Mouse (Mus musculus) embryo, embryonic 11 days (tissue): ENCODE measurements around the gene Pus10.
"Not testable (repeated sequence)": the region's sequence is repeated elsewhere in the genome, so short reads cannot be mapped to it uniquely, and the experiment has no call there.

Source experiments
- DNase-seq: peaks from one replicate; pipeline ENCODE4 v3.0.0-alpha.2; 2015

The Pus10 gene

GRCm38 (mm10) chr11:23698526-23698925 lies 33.1 kb downstream of the Pus10 start:
- no peak for DNase-seq

DNA sequence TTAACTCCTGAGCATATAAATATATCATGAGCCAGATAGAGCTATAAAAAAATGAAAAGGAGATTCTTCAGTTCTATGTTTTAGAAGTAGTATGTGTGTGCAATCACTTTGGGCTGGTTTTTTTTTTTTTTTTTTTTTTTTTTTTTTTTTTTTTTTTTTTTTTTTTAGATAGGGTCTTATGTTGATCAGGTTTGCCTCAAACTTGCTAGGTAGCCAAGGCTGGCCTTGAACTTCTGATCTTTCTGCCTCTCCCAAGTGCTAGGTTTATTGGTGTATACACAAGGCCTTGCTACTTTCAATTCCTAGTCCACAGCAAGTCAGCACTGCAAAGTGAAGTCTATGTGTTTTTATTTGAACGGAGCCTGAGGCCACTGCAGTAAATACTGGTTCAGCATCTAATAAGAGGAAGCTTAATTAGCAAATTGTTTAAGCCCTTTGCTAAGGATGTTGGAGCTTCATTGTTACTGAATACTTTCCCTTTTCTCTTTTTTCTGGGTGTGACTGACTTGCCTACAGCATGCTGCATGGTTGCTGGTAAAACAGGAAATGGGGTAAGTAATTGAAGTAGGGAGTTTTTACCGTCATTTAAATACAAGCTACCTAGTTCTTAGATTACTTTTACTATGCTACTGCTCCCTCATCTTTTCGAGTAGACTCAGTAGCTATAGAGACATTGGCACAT lies 34.1 kb downstream of the Pus10 start:
- DNase-seq = no peak

- no peak for DNase-seq
Measured at GRCm38 (mm10) chr11:23701831-23702230, 36.4 kb downstream of the Pus10 start.

GRCm38 (mm10) chr11:23704604-23705294 lies 39.3 kb downstream of the Pus10 start:
- no peak for DNase-seq

DNA sequence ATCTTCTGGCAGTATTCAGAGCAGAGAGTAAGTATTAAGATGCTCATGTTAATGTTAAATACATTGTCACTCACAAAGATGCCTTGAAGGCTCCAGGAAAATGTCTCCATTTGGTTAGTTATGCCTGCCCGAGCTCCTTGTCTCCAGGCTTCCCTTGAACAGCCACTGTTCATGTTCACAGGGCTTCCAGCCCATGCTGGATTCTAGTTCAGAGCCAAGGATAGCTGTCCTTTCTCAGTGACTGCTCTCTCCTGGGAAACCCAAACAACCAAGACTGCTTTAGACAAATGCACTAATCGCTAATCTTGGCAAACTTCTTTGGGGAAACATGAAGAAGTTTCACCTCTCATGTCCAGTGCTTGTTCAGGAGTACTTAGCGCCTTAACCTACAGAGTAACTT lies 46.8 kb downstream of the Pus10 start:
- DNase-seq = no peak

DNA sequence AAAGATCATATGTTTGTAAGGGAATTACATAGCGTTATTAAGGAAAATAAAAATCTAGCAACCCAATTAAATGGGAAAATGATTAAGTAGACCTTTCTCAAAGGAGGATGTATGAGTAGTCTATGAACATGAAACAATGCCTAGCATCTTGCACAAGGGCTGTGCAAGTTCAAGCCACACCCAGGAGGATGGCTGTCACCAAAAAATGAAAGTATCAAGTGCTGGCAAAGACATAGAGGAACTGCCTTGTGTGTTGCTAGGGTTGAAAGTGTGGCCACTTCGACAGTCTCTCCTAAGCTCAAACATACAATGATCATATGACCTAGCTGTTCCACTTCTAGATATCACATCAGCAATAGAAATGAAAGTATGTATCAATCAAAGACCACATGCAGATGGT lies 53.4 kb downstream of the Pus10 start:
- DNase-seq = no peak

- DNase-seq = no peak
Measured at GRCm38 (mm10) chr11:23719825-23720224, 54.4 kb downstream of the Pus10 start.

DNA sequence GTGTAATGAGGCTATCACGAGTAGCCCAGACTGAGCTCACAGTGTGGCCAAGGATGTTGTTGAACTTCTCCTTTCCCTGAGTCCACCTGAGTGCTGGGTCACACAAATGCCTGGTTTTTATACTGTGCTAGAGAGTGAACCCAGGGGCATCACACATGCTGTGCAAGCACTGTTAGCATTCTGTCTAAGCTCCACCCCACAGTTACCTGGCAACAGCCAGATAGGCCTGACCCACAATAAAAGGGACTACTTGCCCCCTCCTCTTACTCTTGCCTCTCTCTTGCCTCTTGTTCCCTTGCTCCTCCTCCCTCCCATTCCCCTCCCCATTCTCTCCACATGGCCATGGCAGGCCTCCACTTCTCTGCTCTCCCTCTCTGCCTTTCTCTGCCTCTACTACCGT lies 56.9 kb downstream of the Pus10 start:
- no peak for DNase-seq

DNA sequence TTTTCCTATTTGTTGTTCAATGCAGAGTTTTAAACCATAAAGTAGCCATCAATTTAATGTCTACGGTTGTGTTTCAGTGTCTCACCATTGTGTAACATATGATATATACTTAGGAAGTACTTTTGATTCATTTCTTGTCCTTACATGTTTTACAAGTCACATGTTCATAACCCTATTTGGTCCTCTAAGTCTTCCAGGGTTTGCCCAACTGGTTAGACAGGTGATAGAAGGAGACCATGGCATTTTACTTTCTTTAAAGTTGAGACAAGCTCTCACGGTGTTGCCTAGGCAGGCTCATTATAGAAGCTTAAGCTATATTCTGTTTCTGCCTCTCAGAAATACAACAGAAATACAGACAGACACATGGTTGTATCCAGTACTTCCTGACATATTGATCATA lies 60.4 kb downstream of the Pus10 start:
- DNase-seq = no peak

DNA sequence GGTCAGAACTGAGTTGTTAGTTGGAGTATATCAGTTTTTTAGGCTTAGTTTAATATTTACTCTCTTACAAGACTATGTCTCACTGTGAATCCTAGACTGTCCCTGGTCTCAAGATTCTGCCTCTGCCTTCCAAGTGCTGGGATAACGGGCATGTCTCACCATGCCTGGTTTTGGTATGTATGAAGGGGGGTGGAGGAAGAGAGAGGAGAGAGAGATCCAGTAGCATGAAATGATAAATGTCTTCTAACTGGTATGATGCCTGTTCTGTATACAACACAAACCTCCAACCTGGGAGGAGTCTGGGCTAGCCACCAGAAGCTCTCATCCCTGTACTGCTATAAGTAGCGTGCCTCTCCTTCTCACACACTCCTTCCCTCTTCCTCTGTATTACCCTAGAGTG lies 61.0 kb downstream of the Pus10 start:
- DNase-seq = no peak

DNA sequence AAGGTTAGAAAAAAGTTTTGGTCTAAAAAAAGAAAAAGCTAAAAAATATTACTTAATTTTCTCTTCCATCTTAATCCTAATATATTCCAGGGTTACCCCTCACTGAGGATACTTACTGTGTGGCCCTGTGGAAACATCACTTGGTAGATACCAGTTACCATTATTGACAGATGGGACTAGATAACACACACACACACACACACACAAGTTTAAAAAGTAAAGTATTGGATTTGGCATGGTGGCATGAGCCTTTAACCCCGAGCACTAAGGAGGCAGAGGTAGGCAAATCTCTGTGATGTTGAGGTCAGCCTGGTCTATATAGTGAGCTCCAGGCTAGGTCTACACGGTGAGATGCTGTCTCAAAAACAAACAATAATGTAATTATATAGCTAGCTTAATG lies 62.7 kb downstream of the Pus10 start:
- DNase-seq = no peak

DNA sequence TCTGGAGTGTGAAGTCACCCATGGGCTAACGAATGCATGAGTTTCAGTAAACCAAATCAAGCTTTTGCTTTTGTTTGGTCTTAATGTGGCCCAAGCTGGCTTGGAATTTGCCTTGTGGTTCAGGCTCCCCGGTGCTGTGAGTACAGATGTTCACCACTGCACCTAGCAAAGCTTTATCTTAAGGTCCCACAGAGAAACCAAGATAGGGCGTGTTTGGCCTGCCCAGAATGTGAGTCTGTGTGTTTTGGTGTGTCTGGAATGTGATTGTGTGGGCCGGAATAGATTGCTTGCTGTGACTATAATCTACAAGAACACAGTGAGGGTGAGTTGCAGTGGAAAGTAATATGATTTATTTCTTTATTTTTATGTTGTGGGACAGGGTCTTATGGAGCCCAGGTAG lies 64.6 kb downstream of the Pus10 start:
- DNase-seq = no peak

- DNase-seq = no peak
Measured at GRCm38 (mm10) chr11:23732840-23733239, 67.4 kb downstream of the Pus10 start.

GRCm38 (mm10) chr11:23734749-23735286 lies 69.3 kb downstream of the Pus10 start:
- DNase-seq = no peak

DNA sequence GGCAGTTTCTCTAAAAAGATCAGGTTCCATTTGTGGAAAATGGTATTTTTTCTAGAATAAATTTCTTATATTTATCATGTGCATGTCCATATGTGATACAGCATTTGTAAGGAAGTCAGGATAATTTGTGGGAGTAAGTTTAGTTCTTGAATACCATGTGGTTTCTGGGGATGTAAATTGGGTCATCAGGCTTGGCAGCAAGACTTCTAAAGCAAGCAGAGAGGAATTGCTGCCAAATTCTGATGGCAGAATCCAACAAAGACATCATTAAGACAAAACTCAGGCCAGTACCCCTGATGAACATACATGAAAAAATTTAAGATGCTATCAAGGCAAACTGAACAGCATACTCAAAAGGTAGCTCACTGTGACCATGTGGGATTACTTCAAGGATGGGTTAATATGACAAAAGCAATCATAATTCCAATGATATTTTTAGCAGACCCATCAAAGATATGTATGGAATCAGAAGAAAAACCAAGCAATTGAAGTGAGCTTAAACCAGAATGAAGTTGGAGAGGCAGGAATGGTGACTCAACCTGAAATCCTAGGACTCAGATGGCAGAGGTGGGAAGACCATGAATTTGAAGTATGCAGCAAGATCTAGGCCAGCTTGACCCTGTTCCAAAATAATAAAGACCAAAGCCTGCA lies 70.5 kb downstream of the Pus10 start:
- DNase-seq = no peak

DNA sequence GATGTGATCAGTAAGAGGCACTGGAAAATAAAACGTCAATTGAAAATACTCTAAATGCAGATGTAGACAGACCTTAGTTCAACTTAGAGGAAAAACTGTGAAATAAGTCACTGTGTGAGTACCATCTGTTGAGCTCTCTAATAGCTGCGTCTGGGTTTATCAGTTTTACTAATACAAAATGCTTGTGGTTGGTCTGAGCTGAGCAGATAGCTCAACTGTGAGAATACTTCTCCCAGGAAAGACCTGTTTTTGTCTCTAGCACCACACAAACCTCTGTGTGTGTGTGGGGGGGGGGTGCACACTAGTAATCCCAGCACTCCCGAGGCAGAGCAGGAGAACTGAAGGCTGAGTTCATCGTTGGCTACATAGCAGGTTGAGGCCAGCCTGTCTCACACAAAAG lies 75.4 kb downstream of the Pus10 start:
- no peak for DNase-seq

- no peak for DNase-seq
Measured at GRCm38 (mm10) chr11:23741386-23741785, 75.9 kb downstream of the Pus10 start.

DNA sequence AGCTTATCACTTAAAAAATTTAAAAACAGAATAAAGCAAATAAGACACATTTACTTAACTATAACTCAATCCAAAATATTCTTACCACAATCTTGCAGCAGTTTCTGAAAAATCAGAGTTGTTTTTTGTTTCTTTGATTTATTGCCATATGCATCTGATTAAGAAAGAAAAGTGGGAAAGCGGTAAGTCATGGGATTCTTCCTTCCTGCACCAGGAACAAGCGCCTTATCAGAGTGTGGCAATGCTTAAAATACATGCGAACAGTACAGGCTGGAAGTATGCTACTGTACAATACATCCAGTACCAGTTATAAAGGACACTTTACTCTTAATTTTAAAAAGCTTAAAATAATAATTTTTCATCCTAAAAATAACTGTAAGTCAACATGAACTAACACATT lies 78.9 kb downstream of the Pus10 start:
- DNase-seq = no peak

DNA sequence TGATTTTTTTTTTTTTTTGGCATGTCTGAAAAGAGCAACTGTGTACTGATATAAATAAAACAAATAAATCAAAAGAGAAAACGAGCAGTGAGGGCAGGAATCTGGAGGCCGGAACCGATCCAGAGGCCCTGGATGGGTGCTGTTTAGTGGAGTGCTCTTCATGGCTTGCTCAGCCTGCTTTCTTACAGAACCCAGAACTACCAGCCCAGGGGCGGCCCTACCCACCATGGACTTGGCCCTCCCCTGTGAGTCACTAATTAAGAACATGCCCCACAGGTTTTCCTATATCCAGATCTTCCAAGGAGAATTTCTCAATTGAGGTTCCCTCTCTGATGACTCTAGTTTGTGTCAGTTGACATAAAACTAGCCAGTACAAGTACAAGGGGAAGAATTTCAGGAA lies 80.6 kb downstream of the Pus10 start:
- DNase-seq = no peak

DNA sequence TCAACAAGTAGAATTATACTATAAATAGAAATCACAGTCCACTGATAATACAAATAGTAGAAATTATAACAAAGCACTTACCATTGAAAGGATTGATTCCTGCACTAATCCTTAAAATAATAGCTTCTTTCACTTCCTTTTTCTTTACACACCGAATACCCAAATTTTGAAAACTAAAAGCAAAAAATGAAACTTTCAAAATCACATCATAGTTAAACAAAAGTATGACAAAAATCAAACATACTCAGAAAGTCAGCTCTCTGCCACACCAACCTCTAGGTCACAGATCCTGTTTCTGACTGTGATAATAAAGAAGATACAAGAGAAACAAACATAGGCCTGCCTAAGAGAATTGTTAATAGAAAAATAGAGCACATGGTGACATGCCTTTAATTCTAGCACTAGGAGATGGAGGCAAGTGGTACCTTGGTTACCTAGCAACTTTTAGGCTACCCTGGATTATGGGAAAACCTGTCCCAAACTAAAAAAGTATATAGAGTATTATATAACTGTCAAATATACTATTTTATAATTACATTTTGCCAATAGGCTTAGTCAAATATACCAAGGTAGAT lies 87.7 kb downstream of the Pus10 start:
- DNase-seq = no peak

DNA sequence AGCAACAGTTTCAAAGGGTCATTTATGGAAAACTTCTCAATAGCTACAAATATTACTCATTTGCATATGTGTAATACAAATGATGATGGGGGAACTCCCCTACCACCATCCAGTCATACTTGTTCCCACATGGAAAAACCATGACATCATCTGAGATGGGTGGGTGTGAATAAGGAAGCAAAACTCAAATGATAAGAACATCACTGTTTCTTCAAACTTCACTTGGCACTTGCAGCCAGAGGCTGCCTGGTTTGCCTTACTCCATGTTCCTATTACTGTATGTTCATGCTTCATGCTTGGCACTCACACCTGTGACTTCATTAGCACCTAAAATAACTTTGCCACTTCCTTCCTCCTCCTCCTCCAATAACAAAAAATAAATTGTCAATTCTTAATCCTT lies 88.9 kb downstream of the Pus10 start:
- no peak for DNase-seq

- DNase-seq = no peak
Measured at GRCm38 (mm10) chr11:23758218-23758617, 92.7 kb downstream of the Pus10 start.

DNA sequence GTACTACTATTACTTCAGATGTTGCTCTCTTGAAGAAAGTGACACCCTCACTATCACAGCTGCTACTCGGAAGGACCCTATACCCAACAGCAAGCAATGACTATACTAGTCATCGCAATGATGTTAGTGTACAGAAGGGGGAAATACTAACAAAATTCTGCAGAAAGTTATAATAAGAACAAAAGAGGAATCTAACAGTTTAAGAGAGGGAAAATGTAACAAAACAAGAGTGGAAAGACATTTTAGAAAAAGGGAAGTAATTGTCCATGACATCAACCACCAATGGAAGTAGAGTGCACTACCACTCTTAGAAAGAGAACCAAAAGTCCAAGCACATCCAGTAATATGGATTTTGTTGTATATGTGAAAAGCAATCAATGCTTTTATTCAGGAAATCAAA lies 97.2 kb downstream of the Pus10 start:
- DNase-seq = no peak

- not testable (repeated sequence) for DNase-seq
Measured at GRCm38 (mm10) chr11:23767369-23767768, 101.9 kb downstream of the Pus10 start.
